Mouse (Mus musculus) layer of hippocampus, adult 2 months (tissue): Measurements from ENCODE around the gene Gm14399. TPM values are rescaled to one million over a fixed set of nuclear protein-coding genes. Genes with fewer than 3 reads are reported as not detected.

Experiments used
- total RNA-seq, 2 experiments: library from RNA; stranded (reverse); gene quantifications; 2 replicates each; pipeline ENCODE4 v1.2.3; 2021

Gm14399 gene
- total RNA-seq, 2 experiments from 2014 or later, result 20.0 to 21.1 TPM

Other genes starting within 250 kb of the Gm14399 start
- 1 to 10 TPM; 1.5 to 2.0 TPM for gene Gm14444, start 131.8 kb downstream of the Gm14399 start, total RNA-seq
- not detected for gene Gm14393, start 74.2 kb downstream of the Gm14399 start, total RNA-seq
- 1 to 10 TPM; 6.6 to 7.3 TPM for gene Gm14443, start 33.9 kb upstream of the Gm14399 start, total RNA-seq
- gene Gm14391, start 64.9 kb upstream of the Gm14399 start, total RNA-seq, result 100 to 1,000 TPM; 109 to 113 TPM
- under 1 TPM in 1 of 2 experiments, not detected in 1; 0.59 TPM for gene Gm14440, start 133.1 kb upstream of the Gm14399 start, total RNA-seq
- gene Gm4631, start 196.2 kb upstream of the Gm14399 start, total RNA-seq, result 10 to 100 TPM; 66.9 to 70.6 TPM
- 1 to 10 TPM; 5.5 to 7.0 TPM for gene Zfp968, start 230.4 kb upstream of the Gm14399 start, total RNA-seq